Mouse (Mus musculus) 416B (cell line): Measurements from ENCODE around the gene Gm17622.

Experiments used
- DNase-seq: peaks from one replicate; pipeline ENCODE4 v3.0.0; 2011; ENCODE audit warnings: low read depth

Gm17622 gene

DNA sequence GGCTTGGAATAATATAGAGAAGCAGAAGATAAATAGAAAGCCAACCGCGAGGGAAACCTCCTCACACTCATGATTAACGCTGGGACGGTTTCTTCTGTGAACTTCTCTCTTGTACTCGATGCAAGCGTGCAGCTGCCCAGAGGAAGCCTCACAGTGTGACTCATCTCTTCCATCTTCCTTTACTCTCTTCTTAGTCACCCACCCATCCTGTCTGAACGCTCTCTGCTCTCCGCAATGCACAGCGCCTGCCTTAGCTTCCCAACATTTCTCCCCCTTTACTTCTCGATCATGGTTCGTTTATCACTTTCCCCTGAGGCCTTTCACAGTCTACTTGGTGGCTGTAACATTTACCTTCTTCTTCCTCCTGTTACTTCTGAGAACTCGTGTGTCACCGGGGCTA lies 20.1 kb downstream of the Gm17622 start:
- DNase-seq = peak; percentile 98

DNA sequence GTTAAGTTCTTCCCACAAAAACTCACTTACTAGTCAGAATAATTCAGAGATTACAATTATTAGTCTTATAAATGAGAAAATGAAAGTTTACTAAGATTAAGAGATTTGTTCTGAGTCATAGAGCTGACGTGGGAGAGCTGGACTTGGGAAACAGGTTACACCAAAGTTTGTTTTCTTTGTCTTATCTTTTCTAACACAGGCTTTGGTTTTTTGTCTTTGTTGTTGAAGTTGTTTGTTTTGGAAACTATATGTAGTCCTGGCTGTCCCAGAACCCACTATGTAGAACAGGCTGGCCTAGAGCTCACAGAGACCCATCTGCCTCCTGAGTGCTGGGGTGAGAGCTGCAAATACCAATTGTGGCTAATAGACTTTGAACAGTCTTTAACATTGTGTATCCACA lies 20.7 kb downstream of the Gm17622 start:
- peak; percentile 84 for DNase-seq

DNA sequence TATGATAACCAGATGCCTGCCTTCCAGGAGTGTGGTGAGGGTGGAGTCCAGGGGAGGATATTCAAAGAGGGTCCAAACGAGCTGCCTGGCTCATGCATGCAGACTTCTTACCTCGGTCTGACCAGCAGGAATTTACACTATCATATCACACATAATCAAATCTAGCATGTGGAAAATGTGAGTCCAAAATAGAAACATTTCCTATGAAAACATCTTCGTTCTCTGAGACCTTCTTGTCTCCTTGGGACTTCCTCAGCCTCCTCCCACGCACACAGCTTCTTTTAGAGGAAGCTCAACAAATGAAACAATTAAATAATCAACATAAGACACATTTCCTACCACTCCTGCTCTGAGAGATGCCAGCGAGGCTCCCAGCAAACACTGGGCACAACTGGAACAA lies 21.4 kb downstream of the Gm17622 start:
- peak; percentile 54 for DNase-seq

DNA sequence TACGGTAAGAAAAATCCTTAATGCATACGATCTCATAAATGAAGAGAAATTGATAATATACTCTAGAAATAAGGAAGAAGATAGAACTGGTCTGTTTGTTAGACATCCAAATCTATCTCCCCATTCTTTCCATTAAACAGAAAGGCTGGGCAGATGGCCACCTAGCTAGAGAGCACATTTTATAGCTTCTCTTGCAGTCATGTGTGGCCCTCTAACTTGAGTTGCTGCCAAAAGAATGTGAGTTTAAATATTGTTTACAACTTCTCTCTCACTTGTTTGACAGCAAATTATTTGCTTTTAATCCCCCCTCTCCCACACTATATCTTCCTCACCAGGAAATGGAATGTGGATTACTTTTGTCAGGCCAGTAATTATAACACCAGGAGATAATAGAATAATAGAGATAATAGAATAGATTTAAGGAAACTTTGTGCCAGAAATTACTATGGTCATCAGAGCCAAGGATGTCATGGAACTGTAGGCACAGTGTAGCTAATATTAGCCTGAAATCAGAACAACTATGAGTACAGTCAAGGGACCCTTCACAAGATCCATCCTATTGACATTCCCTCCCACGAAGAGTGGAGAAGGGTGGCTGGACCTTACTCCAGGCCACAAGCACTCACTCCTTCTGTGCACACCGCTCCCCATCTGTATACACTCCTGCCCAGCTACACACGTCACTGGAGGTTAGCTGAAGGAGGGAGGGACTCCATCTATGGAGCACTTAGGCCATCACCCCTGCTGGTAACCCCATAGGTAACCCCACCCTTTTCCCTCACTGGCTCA lies 23.8 kb downstream of the Gm17622 start:
- DNase-seq = no peak

DNA sequence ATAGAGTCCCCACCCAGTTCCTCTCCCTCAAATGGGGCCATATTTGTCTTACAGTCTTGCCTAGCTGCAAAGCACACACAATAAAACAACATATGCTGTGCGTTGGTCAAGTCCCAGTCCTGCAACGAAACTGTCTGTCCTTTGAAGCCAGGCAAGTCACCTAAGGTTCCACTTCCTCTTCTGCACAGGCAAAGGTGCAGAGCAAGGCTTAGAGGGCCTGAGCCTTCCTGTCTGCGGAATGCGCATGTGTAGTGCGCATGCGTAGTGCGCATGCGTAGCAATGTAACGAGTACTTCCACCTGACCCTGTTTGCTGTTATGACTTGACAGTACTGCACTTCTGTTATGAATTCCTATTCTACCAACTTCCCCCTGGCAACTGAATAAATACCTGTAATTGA lies 25.7 kb downstream of the Gm17622 start:
- no peak for DNase-seq

DNA sequence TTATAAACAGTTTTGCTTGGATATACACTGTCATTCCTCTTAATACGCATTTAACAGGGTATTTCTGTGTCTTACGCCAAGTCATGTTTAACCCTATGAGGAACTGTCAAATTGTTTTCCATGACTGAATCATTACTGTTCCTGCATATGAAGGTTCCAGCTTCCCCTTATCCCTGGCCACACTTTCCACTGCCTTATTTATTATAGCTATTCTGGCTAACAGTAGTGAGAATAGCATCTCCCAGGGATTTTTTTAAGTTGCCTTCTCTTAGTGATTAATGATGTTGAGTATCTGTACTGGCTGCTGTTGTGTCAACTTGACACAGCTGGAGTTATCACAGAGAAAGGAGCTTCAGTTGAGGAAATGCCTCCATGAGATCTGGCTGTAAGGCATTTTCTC lies 26.8 kb downstream of the Gm17622 start:
- DNase-seq = no peak

DNA sequence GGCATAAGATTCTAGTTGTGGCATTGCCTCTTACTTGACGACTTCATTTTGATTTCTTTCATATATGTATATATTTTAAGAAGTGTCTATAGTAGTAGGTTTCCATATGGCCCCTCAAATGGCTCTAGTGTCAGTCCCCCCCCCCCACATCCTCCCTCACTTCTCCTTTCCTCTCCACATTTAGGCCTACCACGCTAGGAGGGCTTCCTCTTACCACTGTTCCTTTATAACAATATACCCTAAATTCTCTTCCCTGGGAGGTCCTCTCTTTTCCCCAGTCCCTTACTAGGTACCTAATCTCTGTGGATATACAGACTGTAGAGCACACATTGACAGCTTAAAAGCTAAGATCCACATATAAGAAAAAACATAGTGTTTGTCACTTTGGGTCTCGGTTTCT lies 30.8 kb downstream of the Gm17622 start:
- DNase-seq = no peak

DNA sequence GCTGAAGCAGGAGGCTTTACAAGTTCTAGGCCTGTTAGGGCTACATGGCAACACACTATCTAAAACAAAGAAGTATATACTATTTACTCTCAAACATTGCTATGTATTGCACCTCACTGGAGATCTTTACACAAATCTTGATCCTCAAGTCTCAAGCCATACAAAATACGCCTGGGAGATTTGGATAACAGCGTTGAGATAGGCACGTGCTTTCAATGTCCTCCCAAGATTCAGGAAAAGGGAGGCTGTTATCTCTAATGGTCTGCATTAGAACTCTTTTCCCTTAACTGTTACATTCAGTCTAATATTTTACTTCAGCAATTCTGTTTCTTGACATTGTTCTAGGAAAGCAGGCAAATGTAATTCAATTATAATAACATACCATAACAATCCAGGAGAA lies 36.5 kb downstream of the Gm17622 start:
- no peak for DNase-seq

DNA sequence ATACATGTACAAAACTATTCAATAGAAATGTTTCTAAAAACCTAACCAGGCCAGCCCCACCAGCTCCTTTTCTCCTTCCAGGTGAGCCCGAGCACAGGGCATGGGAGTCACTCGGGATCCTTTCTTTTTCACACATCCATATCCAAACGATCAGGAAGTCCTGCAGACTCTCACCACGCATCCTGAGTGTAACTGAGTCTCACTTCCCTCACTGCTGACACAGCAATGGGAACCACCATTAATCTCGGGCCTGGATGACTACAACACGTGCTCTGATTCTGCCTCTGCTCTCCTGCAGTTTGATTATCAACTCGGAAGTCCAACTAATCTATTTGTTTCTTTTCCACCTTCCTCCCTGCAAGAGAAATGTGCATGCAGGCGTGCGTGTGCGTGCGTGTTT lies 37.3 kb downstream of the Gm17622 start:
- no peak for DNase-seq

DNA sequence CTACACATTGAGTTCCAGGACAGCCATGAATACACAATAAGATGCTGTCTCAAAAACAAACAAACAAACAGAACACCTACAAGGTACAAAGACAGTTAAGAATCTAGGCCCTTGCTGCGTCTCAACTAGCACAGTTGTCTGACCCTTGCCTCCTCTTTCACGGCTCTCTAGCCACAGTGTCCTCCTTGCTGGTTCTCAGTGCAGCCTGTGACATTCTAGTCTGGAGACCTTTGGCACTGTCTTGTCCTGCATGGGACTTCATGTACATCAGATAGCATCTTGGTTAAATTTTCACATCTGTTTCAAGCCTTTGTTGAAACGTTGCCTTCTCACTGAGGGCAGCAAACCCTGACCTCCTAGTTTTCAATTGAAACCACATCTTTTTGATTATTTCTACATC lies 38.2 kb downstream of the Gm17622 start:
- no peak for DNase-seq

DNA sequence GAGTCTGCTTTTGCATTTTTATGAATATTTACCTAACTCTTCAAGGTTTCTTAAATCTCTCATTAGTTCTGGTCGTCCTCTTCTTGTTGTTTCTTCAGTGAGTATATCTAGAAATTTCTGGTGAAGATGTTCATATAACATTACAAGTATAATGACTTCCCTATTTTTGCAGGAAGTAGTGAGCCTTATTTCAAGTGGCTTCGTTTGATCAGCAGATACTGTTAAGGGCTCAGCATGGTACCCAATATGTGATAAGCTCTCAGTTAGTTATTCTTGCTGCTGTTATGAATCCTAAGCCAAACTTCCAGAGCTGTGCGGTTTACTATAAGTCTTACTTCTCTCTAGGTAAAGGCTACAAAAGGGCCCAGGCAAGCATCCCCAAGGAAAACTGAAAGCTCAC lies 39.0 kb downstream of the Gm17622 start:
- no peak for DNase-seq

DNA sequence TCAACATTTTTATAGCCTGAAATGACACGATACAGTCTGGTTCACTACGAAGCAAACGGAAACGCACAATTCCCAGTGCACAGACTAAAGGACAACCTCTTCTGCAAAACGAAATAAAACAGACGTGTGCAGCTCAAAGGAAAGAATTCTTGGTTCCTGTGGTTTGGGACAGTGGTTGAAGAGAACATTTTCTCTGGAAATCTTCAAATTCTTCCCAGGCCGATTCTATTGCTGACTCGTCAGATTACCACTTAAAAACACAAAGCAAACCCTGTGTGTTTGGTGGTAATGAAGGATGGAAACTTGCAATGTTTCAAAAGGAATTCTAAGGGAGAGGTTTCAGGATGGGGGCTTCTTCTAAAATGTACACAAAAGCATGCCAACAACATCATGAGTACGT lies 39.5 kb downstream of the Gm17622 start:
- DNase-seq = no peak

DNA sequence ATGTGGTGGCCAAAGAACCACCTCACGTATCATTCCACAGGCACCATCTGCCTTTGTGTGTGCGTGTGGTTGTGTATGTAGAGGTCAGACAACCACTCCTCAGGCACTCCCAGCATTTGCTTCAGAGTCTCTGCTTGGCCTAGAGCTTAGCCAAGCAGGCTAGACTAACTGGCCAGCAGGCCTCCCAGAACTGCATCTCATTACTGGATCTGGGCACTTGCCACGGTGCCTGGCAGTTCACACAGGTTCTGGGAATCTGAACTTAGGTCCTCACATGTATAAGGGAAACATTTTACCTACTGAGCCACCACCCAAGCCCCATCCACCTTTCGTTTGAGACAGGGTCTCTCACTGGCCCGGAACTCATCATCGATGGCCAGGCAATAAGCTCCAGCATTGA lies 41.6 kb downstream of the Gm17622 start:
- DNase-seq = no peak

DNA sequence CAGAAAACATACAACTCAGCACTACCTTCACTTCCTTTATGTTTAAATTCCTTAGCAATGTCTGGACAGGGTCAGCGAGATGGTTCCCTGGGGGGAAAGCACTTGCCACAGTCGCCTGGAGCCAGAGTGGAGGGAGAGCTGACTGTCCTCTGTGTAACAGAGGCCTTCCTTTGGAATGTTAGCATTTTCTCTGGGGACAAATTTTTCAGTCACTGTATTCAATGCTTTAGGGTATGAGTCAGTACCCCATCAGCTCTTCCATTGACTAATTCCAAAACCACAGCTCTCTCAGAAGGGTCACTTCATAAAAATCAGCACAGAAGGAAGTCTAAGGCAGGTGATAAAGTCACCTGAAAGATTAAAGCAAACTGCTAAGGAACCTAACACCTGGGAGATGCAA lies 43.2 kb downstream of the Gm17622 start:
- DNase-seq = peak; percentile 60

DNA sequence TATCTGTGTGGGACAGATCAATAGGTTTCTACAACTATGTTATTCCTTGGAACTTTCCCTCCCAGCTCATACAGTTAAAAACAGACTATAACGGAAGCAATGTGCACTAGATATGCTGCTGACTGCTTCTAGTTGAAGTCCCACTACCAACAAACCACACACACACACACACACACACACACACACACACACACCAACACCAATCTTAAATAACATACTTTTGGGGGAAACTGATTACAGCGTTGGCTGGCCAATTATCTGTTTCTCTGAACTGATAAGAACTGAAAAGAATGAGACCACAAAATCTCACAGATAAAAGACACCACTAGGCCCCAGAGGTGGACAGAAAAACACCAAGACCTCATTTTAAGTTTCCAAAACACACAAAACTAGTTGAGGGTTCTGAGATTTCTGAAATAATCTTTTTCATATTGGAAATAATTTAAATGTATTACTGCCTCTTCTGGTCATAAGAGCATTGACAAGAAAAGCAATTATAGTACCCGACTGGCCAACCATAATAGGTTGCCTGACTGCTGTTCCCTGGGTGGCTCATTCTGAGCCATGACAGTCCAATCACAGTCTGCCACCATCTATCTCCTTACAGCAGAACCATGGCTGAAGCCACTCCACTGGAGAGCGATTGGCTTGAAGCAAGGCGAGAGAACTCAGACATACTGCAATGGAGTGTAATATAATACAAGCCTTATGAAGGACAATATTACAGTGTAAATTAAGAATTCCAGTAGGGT lies 46.5 kb downstream of the Gm17622 start:
- DNase-seq = peak; percentile 70

DNA sequence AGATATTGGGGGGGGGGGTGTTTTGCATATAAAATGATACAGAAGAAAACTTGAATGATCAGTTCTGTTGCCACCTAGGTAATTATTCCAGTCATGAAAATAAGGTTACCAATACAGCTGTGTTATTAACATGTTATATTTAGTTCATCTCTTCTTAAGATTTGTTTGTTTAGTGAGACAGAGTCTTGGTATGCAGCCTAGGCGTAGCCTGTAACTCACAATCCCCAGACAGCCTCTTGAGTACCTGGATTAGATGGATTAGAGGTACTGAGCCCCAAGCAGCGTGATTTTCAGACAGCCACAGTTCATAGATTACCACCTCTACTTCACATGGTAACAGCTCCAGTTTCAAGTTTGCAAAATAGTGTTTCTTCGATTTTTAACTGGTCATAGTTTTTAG lies 47.6 kb downstream of the Gm17622 start:
- no peak for DNase-seq
